Mouse (Mus musculus) lung, postnatal 4 days (tissue): Measurements from ENCODE around the gene Trp53inp2.

ENCODE experiments used
- DNase-seq, 2 experiments: peaks; one replicate each; pipeline ENCODE4 v3.0.0; 2021

The Trp53inp2 gene

DNA sequence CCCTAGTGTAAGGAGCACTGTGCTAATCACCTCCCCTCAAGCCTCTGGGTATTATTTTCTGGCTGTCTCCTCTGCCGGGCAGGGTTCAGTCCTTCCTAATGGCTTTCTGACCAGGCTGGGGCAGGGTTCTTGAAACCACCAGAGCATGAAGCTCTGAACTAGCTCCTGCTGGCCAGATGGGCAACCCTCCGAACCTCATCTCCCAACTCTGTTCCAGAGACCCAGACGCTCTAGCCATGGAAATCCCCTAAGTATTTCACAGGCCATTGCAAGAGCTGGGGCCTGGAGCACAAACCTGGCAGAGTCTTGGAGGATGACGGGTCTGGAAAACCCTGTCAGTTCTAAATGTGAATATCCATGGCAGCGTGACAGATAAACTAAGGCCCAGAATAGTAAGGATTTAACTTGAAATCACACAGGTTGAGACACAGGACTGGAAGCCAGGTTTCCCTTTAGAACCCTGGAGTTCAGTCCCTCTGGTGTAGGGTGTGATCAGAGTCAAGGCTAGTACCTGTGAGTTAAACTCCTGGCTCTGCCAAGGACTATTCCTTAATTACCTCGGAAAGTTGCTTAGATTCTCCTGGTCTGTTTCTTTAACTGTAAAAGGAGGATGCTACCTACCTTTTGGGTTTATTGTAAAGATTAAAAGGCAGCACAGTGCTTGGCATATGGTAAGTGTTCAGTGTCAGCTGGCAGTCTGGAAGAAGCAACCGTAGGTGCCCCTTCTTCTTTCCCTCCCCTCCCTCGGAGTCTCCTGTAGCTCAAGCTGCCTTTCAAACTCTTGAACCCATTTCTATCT lies at the start of gene Trp53inp2:
TSS of gene Trp53inp2 (plus strand) at position 799 of the 799 bp plus-strand sequence.
- DNase-seq = no peak

- DNase-seq = peak in 1 of 2 experiments; percentile 27
Measured at GRCm38 (mm10) chr2:155331351-155331750, 49.5 kb upstream of the Trp53inp2 start.

GRCm38 (mm10) chr2:155333421-155333820 lies 47.4 kb upstream of the Trp53inp2 start:
- DNase-seq = no peak

DNA sequence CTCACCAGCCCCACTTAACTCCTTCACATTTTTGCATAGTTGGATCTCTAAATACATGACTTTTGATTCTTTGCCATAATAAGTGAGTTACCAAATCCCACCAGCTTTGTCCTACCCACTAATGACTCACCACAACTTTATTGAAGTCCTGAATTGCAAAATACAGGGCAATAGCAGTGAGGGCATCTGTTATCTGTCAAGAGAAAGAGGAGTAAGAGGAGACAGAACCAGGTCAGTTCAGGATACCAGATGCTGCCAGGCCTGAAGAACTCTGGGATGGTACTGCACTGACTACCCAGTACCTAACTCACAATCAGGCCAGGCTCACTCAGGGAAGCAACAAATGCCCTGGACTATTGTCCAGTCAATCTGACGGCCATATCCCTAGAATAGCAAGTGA lies 45.6 kb upstream of the Trp53inp2 start:
- DNase-seq = no peak

DNA sequence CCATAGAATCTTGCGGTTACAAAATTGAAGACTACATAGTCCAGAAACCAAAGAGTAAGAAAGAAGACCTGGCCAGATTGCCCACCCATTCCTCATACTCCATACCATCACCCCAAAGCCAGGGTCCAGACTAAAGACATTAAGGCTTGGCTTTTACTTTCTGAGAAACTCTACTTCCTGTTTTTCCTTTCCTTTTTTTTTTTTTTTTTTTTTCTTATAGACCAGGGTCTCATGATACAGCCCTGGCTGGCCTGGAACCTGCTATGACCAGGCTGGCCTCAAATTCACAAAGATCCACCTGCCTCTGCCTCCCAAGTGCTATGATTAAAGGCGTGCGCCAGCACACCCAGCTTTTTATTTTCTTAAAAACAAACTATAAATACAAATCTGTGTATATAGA lies 44.6 kb upstream of the Trp53inp2 start:
- no peak for DNase-seq

DNA sequence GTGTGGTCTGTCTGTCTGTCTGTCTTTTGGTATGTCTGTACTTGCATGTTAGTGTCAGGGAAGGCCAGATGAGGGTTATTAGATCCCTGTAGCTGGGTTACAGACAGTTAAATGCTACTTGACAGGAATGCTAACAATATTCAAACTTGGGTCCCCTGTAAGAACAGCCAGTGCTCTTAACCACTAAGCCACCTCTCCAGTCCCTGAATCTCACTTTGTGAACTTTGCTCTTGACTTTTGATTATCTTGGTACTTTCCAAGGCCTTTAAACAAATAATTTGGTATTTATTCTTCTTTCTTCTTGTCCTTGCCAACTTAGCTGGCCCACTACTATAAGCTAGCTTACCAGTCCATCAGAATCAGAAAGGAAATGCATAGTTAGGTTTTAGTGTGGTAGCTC lies 40.7 kb upstream of the Trp53inp2 start:
- no peak for DNase-seq

- DNase-seq = no peak
Measured at GRCm38 (mm10) chr2:155346670-155347069, 34.2 kb upstream of the Trp53inp2 start.

- DNase-seq = no peak
Measured at GRCm38 (mm10) chr2:155354402-155354801, 26.5 kb upstream of the Trp53inp2 start.

GRCm38 (mm10) chr2:155356971-155357591 lies 23.8 kb upstream of the Trp53inp2 start, which contains the start of gene Pigu:
Pigu (minus strand) TSS chr2:155357430.
- peak; percentile 94 to 95 for DNase-seq

DNA sequence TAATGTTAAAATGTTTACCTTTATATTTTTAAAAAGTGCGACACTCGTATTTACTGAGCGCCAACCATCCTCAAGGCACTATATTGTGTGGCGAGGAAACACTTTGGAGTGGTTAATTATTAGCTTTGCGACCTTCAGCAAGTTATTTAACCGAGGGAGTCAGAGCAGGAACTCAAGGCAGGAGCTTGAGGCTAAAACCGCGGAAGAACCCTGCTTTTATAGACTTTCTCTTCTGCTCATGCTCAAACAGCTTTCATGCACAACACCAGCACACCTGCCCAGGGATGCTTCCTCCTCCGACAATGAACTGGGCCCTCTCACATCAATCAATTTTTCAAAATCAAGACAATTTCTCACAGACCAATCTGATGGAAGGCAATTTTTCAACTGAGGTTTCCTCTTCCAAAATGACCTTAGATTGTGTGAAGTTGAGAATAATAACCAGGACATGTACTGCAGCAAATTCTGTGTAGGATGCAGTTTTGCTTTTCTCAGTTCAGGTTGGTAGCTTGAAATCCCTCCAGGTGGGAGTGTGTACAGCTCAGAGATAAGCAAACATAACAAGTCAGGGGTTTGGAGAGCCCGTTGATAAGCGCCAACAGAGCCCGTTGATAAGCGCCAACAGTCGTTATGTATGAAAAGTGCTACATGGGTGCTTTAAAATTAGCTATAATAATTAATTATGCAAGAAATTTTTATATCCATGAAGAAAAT lies 23.0 kb upstream of the Trp53inp2 start:
- DNase-seq = no peak

GRCm38 (mm10) chr2:155367635-155368284 lies 13.1 kb upstream of the Trp53inp2 start:
- peak in 1 of 2 experiments; percentile 31 for DNase-seq

DNA sequence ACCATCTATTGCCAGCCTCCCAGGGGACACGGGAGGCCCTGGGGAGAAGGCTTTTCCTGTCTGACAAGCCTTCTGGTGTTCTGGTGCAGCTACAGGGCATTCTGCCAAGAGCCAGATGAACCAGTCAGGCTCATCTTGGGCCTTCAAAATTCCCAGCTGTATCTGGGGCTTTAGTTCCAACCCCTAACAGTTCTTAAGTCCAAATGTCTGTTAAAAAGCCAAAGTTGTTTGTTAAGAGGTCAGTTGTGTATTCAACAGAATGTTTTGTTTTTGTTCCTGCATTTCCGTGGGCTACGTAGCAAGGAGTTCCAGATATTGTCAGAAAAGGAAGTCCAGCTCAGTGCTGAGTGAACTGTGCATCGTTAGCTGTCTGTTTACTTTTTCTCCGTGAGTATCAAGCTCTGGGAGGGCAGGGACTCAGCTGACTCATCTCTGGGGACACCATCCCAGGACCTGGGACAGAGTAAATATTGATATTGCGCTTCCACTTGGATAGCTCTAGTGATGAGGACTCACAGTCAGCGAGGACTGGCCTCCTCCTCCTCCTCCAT lies 11.5 kb upstream of the Trp53inp2 start:
- peak; percentile 64 to 78 for DNase-seq

- DNase-seq = no peak
Measured at GRCm38 (mm10) chr2:155372451-155372850, 8.4 kb upstream of the Trp53inp2 start.

DNA sequence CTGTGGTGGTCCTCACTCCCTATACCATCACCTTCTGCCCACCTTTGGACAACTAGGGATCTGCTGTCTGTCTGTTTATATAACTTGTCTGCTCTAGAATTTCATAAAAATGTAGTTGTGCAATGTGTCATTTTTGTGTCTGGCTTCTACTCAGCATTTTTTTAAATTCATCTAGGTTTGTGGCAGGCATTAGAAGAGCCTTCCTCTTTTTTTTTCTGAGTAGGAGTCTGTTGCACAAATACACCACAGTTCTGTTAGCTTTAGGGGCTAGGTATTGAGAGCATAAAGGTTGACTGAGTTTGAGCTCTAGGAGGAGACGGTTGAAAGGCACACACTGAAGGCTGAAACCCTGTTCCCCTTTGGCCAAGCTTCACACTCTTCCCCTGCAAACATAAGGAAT lies 7.6 kb upstream of the Trp53inp2 start:
- DNase-seq = no peak

GRCm38 (mm10) chr2:155373886-155374285 lies 7.0 kb upstream of the Trp53inp2 start:
- no peak for DNase-seq

GRCm38 (mm10) chr2:155374521-155374920 lies 6.3 kb upstream of the Trp53inp2 start:
- DNase-seq = no peak

DNA sequence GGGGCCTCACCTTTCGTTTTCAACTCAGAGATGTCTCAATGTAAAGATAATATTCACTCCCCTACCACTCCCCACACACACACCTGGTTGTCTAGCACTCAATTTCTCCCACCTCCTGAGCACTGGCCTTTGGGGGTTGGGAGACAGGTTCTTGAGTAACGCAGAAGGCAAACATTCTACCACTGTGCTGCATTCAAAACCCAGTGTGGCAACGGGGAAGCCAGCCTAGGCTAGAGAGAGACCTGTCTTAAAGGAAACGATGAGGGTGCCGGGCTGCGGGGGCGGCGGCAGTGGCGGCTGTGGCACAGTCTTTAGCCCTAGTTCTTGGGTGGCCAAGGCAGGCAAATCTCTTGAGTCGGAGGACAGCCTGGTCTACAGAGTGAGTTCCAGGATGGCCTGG lies 4.7 kb upstream of the Trp53inp2 start:
- DNase-seq = no peak

DNA sequence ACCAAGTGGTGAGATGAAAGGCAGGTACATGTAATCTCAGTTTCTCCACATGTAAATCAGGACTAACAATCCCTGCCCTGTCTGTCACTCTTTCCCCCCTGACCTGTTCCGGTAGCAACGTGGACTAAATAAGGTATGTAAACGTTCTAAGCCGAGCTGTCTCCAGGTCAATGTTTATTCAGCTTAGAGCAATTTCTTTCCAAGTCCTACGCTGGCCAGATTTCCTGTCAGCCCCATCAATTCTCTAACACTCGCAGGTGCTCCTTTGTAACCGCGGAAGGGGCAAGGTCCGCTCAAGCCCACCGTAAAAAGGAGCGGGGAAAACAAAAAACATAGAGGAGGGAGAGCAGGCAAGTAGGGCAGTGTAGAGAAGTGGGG lies 190 bp downstream of the Trp53inp2 start:
- peak in 1 of 2 experiments; percentile 18 for DNase-seq

GRCm38 (mm10) chr2:155381643-155382331 lies 928 bp downstream of the Trp53inp2 start:
- DNase-seq = peak; percentile 98 to 99

- no peak for DNase-seq
Measured at GRCm38 (mm10) chr2:155382332-155382700, 1.5 kb downstream of the Trp53inp2 start.

GRCm38 (mm10) chr2:155382791-155383438 lies 2.1 kb downstream of the Trp53inp2 start:
- DNase-seq = peak in 1 of 2 experiments; percentile 37

DNA sequence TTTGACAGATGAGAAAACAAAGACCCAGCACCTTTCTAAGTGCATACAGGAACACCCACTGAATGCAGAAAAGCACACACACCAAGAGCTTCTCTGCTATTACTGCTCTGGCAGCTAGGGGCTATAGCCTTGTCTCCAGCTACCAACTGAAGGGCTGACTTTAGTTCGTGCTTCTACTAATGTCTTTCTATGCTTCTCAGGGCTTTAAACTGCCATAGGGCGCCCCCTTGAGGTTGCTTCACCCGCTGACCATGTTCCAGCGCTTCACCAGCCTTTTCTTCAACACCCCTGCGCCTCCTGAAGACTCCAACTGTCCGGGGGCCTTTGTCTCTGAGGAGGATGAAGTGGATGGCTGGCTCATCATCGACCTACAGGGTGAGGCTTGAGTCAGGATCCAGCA lies 4.2 kb downstream of the Trp53inp2 start:
- peak; percentile 84 to 90 for DNase-seq
